Mouse (Mus musculus) lung, embryonic 15.5 days (tissue): ENCODE measurements at regions not wholly inside any gene's neighbourhood (a gene's known extent, or its start where the extent isn't known, plus 50 kb on each side); places are given as distances from the start of the nearest gene placed in this dataset.
A peak's percentile ranks its signal among the peaks of the same experiment; 100 is the strongest.

Experiments
- ATAC-seq: fragments of 200-750 bp; cut with Nextera tagmentation; 2 replicates; pipeline ENCODE4 v1.8.0; 2017; ENCODE audit warnings: moderate number of reproducible peaks, borderline replicate concordance; ENCODE audit not compliant: low FRiP score, low TSS enrichment; ENCODE audit errors: extremely low read depth
- H3K27ac ChIP-seq: fragments of 300-500 bp; sonication (generic); 2 replicates; pipeline ENCODE4 v1.5.1; 2015; ENCODE audit warnings: moderate library complexity, mild to moderate bottlenecking, inconsistent platforms
- H3K27me3 ChIP-seq: fragments of 300-500 bp; sonication (generic); 2 replicates; pipeline ENCODE4 v1.6.1; 2015; ENCODE audit warnings: inconsistent platforms
- H3K36me3 ChIP-seq: fragments of 300-500 bp; sonication (generic); 2 replicates; pipeline ENCODE4 v1.6.1; 2015; ENCODE audit warnings: inconsistent platforms
- H3K4me1 ChIP-seq: fragments of 300-500 bp; sonication (generic); 2 replicates; pipeline ENCODE4 v1.6.1; 2015; ENCODE audit warnings: inconsistent platforms
- H3K4me2 ChIP-seq: fragments of 300-500 bp; sonication (generic); 2 replicates; pipeline ENCODE4 v1.6.1; 2015; ENCODE audit warnings: inconsistent platforms, mild to moderate bottlenecking, moderate library complexity
- H3K4me3 ChIP-seq: fragments of 300-500 bp; sonication (generic); 2 replicates; pipeline ENCODE4 v1.5.1; 2015; ENCODE audit warnings: mild to moderate bottlenecking, inconsistent platforms
- H3K9ac ChIP-seq: fragments of 300-500 bp; sonication (generic); 2 replicates; pipeline ENCODE4 v1.6.1; 2015; ENCODE audit warnings: inconsistent platforms
- H3K9me3 ChIP-seq: fragments of 300-500 bp; sonication (generic); 2 replicates; pipeline ENCODE4 v1.6.1; 2016; ENCODE audit warnings: inconsistent platforms
- WGBS: fragments of 180-500 bp; shearing (Covaris S2); methylation state at CpG from one replicate; pipeline ENCODE4 v1.1.7; 2015; 5-methylcytosine and 5-hydroxymethylcytosine counted together

DNA sequence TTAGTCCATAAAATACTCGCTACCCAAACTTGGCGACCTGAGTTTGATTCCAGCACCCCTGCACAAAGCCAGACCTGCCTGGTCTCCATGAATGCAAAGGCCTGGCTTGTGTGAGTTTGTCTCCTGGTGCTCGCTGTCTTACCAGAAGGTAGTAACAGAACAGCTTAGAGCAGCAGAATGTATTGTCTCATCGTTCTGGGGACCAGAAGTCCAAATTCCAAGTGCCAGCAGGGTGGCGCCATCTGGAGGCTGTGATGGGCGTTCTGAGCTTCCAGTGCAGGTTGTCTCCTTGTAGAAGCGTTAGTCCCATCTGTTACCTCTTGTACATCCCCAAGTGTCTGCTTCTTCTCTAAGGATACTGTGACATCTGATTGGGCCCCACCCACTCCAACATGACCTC, 57.5 kb upstream of the Sec14l1 start:
- Histone ChIP-seq H3K4me2 (no peak overlapping the region), H3K9me3 (no peaks in the 10 kb centered on the region), H3K9ac (no peak overlapping the region), H3K36me3 (no peaks in the 10 kb centered on the region), H3K4me1 (no peaks in the 10 kb centered on the region), H3K4me3 (no peak overlapping the region), H3K27ac (no peak overlapping the region), H3K27me3 (no peaks in the 10 kb centered on the region)
- 36% methylated on average over 7 of the region's 7 CpGs for WGBS
- no peak for ATAC-seq

GRCm38 (mm10) chr11:117059120-117059519, 55.8 kb upstream of the Sec14l1 start:
- Histone ChIP-seq H3K4me2 (no peak overlapping the region), H3K36me3 (no peaks in the 10 kb centered on the region), H3K4me1 (no peaks in the 10 kb centered on the region), H3K27ac (no peak overlapping the region), H3K27me3 (no peaks in the 10 kb centered on the region), H3K9me3 (no peaks in the 10 kb centered on the region), H3K4me3 (no peak overlapping the region), H3K9ac (no peak overlapping the region)
- WGBS: 35% methylated on average over 8 of the region's 8 CpGs
- peak; percentile 27; the same call in 1 of the 2 replicates for ATAC-seq

DNA sequence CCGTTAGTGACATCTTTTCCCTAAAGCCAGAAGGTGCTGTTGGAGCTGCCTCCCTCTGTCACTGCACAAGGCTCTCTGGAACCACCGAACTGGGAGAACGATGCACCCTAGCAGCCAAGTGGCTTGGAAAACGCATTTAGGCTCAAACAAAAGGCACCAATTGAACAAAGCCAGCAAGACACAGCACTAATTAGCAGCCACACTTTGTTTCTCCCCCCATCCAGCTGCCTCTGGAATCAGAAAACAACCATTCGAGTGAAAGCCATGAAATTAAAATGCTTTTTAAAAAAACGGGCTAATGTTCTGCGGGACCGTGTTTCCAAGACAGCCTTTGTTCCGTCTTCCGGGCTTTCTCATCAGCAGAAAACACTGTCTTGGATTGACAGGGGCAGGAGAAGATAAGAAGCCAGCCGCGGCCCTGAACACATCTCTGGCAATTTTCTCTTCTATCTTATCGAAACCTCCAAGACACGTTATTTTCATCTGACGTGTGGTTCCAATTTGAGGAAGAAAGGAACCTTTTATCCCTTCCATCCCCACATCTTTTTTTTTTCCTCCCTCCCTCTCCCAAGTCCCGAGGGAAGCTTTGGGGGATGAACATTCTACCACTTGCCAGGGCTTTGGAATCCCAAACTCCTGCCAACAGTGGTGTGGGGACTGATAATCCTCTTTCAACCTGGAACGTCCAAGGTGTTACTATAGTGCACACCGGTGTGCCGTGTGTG, 54.8 kb upstream of the Sec14l1 start:
- Histone ChIP-seq H3K9ac (no peak overlapping the region), H3K27me3 (no peaks in the 10 kb centered on the region), H3K27ac (no peak overlapping the region), H3K36me3 (no peaks in the 10 kb centered on the region), H3K4me1 (no peaks in the 10 kb centered on the region), H3K9me3 (no peaks in the 10 kb centered on the region), H3K4me3 (no peak overlapping the region), H3K4me2 (no peak overlapping the region)
- ATAC-seq: no peak
- 16% methylated on average over 19 of the region's 19 CpGs for WGBS

DNA sequence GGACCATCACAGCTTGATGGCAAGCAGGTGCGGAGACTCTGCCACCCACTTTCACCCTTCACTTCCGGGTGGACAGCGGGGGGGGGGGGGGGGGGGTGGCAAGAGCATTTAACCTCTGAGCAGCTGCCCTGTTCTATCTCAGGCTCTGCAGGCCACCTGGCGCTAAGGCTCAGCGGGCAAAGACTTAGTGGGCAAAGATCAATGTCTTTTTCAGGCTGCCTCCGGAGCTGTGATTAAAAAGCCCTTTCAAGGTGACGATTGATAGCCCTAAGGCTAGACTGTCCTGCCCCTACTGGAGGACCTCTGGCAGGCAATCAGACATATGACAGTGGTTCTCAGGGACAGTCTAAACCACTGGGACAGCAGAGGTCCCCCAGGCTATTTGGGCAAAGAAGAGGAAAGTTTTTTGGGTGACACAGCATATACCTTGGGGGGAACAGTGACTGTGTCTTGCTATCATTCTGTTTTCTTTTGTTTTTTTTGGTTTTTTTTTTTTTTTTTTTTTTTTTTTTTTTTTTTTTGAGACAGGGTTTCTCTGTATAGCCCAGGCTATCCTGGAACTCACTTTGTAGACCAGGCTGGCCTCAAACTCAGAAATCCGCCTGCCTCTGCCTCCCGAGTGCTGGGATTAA, 54.1 kb upstream of the Sec14l1 start:
- Histone ChIP-seq H3K4me1 (no peaks in the 10 kb centered on the region), H3K9me3 (no peaks in the 10 kb centered on the region), H3K36me3 (no peaks in the 10 kb centered on the region), H3K27me3 (no peaks in the 10 kb centered on the region), H3K4me3 (no peak overlapping the region), H3K4me2 (no peak overlapping the region), H3K9ac (no peak overlapping the region), H3K27ac (no peak overlapping the region)
- 28% methylated on average over 8 of the region's 9 CpGs for WGBS
- no peak; the same call in 1 of the 2 replicates for ATAC-seq

GRCm38 (mm10) chr11:117062772-117063499, 52.0 kb upstream of the Sec14l1 start:
- Histone ChIP-seq H3K9me3 (no peaks in the 10 kb centered on the region), H3K36me3 (no peaks in the 10 kb centered on the region), H3K4me1 (no peaks in the 10 kb centered on the region), H3K4me2 (no peak overlapping the region), H3K9ac (no peak overlapping the region), H3K27me3 (no peaks in the 10 kb centered on the region), H3K4me3 (no peak overlapping the region), H3K27ac (no peak overlapping the region)
- 47% methylated on average over 14 of the region's 14 CpGs for WGBS
- no peak for ATAC-seq
